Mouse (Mus musculus) kidney, embryonic 15.5 days (tissue): ENCODE data around the gene Atp11c. TPM values are rescaled to one million over a fixed set of nuclear protein-coding genes. Genes with fewer than 3 reads are reported as not detected.

ENCODE experiments used
- ATAC-seq: fragments of 200-750 bp; cut with Nextera tagmentation; replicated peaks from 2 replicates; pipeline ENCODE4 v1.8.0; 2017; ENCODE audit warnings: moderate TSS enrichment; ENCODE audit not compliant: low FRiP score
- H3K27ac ChIP-seq: fragments of 300-500 bp; sonication (generic); 2 replicates; pipeline ENCODE4 v1.5.1; 2015; ENCODE audit warnings: mild to moderate bottlenecking, inconsistent platforms
- H3K27me3 ChIP-seq: fragments of 300-500 bp; sonication (generic); 2 replicates; pipeline ENCODE4 v1.6.1; 2015; ENCODE audit warnings: inconsistent platforms
- H3K36me3 ChIP-seq: fragments of 300-500 bp; sonication (generic); 2 replicates; pipeline ENCODE4 v1.6.1; 2015; ENCODE audit warnings: inconsistent platforms
- H3K4me1 ChIP-seq: fragments of 300-500 bp; sonication (generic); 2 replicates; pipeline ENCODE4 v1.6.1; 2015; ENCODE audit warnings: inconsistent platforms
- H3K4me2 ChIP-seq: fragments of 300-500 bp; sonication (generic); 2 replicates; pipeline ENCODE4 v1.6.1; 2015; ENCODE audit warnings: moderate library complexity, mild to moderate bottlenecking, inconsistent platforms
- H3K4me3 ChIP-seq: fragments of 300-500 bp; sonication (generic); replicated peaks from 2 replicates; pipeline ENCODE4 v1.5.1; 2015; ENCODE audit warnings: mild to moderate bottlenecking, inconsistent platforms
- H3K9ac ChIP-seq: fragments of 300-500 bp; sonication (generic); 2 replicates; pipeline ENCODE4 v1.6.1; 2015; ENCODE audit warnings: mild to moderate bottlenecking, inconsistent platforms
- H3K9me3 ChIP-seq: fragments of 300-500 bp; sonication (generic); replicated peaks from 2 replicates; pipeline ENCODE4 v1.6.1; 2016; ENCODE audit warnings: inconsistent platforms
- WGBS: fragments of 180-500 bp; shearing (Covaris S2); methylation state at CpG from one replicate; pipeline ENCODE4 v1.1.7; 2015; ENCODE audit warnings: mixed read lengths; 5-methylcytosine and 5-hydroxymethylcytosine counted together
- polyA plus RNA-seq: library from polyadenylated mRNA; unstranded; fragments of >200 nt; fragmentation: Nextera tagmentation; extraction: Ambion mirVana; gene quantifications from 2 replicates; pipeline ENCODE4 v1.2.1, GENCODE M21; 2015

Gene Atp11c
- polyA plus RNA-seq, 1 experiment from 2014 or later, result 10.1 TPM

DNA sequence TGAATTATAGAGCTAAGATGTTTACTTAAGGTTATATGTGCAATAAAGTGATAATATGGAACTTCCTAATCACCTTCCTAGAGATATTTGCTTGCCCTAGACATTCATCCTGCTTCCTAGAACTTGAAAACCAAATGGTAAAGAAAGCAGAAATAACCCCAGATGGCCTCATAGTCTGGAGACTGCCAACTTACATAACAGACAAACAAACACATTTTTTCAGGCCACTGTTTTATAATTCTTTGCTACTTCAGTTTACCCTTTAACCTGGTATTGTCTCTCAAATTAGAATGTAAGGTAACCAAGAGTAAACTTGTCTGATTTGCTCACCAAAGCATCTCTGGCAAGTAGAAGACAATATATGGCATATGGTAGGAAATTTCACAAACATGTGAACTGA, 212.1 kb downstream of the Atp11c start:
- Histone ChIP-seq H3K36me3 (no peaks in the 10 kb centered on the region), H3K4me2 (no peak overlapping the region), H3K4me3 (no peak overlapping the region), H3K9ac (no peak overlapping the region), H3K27me3 (no peaks in the 10 kb centered on the region), H3K4me1 (no peaks in the 10 kb centered on the region), H3K9me3 (no peaks in the 10 kb centered on the region), H3K27ac (no peak overlapping the region)
- no peak for ATAC-seq

DNA sequence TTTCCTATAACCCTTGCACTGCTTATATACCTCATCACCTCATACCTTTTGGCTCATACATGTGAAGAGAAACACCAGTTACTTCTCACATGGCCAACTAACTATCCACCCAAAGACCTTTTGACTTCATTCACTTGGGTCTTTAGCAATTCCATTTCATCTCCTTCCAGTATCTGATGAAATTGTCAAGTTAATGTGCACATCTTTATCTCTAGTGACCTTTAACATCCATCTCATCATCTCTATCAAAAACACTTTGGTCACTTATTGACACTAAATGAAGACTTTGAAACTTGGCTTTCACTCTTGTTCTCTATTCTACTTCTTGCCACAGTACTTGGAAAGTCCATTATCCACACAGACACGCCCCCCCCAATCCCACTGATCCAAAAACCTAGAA, 243.8 kb downstream of the Atp11c start:
- Histone ChIP-seq H3K9me3 (no peaks in the 10 kb centered on the region), H3K4me3 (no peak overlapping the region), H3K9ac (no peak overlapping the region), H3K27ac (no peak overlapping the region), H3K27me3 (no peaks in the 10 kb centered on the region), H3K4me1 (no peaks in the 10 kb centered on the region), H3K4me2 (no peak overlapping the region), H3K36me3 (no peaks in the 10 kb centered on the region)
- no peak for ATAC-seq
- WGBS, result 80% methylated on average over 1 of the region's 1 CpGs

GRCm38 (mm10) chrX:60345447-60345846, 247.1 kb downstream of the Atp11c start:
- Histone ChIP-seq H3K9me3 (no peaks in the 10 kb centered on the region), H3K27me3 (no peaks in the 10 kb centered on the region), H3K36me3 (no peaks in the 10 kb centered on the region), H3K4me1 (no peaks in the 10 kb centered on the region), H3K4me3 (no peak overlapping the region), H3K9ac (no peak overlapping the region), H3K27ac (no peak overlapping the region), H3K4me2 (no peak overlapping the region)
- no peak for ATAC-seq

- no peak overlapping the region for H3K9ac ChIP-seq
- WGBS, result 75% methylated on average over 4 of the region's 4 CpGs
- no peak overlapping the region for H3K27ac ChIP-seq
Measured at GRCm38 (mm10) chrX:60344991-60345390, 247.5 kb downstream of the Atp11c start.

GRCm38 (mm10) chrX:60329735-60330134, 262.8 kb downstream of the Atp11c start:
- no peak overlapping the region for H3K4me2 ChIP-seq
- H3K4me1 ChIP-seq, result no peaks in the 10 kb centered on the region
- 92% methylated on average over 3 of the region's 3 CpGs for WGBS
- H3K9me3 ChIP-seq, result no peaks in the 10 kb centered on the region
- no peaks in the 10 kb centered on the region for H3K27me3 ChIP-seq
- no peak overlapping the region for H3K9ac ChIP-seq
- no peaks in the 10 kb centered on the region for H3K36me3 ChIP-seq
- ATAC-seq, result no peak
- H3K4me3 ChIP-seq, result no peak overlapping the region
- no peak overlapping the region for H3K27ac ChIP-seq

More at GRCm38 (mm10) chrX:60344991-60345390, 247.5 kb downstream of the Atp11c start:
- no peak overlapping the region for H3K4me2 ChIP-seq
- H3K36me3 ChIP-seq, result no peaks in the 10 kb centered on the region
- no peaks in the 10 kb centered on the region for H3K27me3 ChIP-seq
- no peak for ATAC-seq
- H3K4me3 ChIP-seq, result no peak overlapping the region
- H3K4me1 ChIP-seq, result no peaks in the 10 kb centered on the region
- H3K9me3 ChIP-seq, result no peaks in the 10 kb centered on the region

GRCm38 (mm10) chrX:60321321-60321720, 271.2 kb downstream of the Atp11c start:
- no peaks in the 10 kb centered on the region for H3K36me3 ChIP-seq
- H3K4me1 ChIP-seq, result no peaks in the 10 kb centered on the region

GRCm38 (mm10) chrX:60317661-60318060, 274.8 kb downstream of the Atp11c start:
- H3K9ac ChIP-seq, result no peak overlapping the region
- 89% methylated on average over 3 of the region's 3 CpGs for WGBS
- no peak for ATAC-seq

More at GRCm38 (mm10) chrX:60321321-60321720, 271.2 kb downstream of the Atp11c start:
- Histone ChIP-seq H3K27ac (no peak overlapping the region), H3K4me2 (no peak overlapping the region), H3K9me3 (no peaks in the 10 kb centered on the region), H3K4me3 (no peak overlapping the region), H3K27me3 (no peaks in the 10 kb centered on the region), H3K9ac (no peak overlapping the region)
- WGBS, result 76% methylated on average over 4 of the region's 4 CpGs
- ATAC-seq, result no peak

GRCm38 (mm10) chrX:60292335-60292734, 300.2 kb downstream of the Atp11c start:
- no peak overlapping the region for H3K4me2 ChIP-seq
- H3K9ac ChIP-seq, result no peak overlapping the region
- WGBS, result 79% methylated on average over 2 of the region's 2 CpGs
- ATAC-seq, result no peak
- H3K4me3 ChIP-seq, result no peak overlapping the region
- no peak overlapping the region for H3K27ac ChIP-seq
- H3K36me3 ChIP-seq, result no peaks in the 10 kb centered on the region
- H3K9me3 ChIP-seq, result no peaks in the 10 kb centered on the region
- H3K4me1 ChIP-seq, result no peaks in the 10 kb centered on the region
- H3K27me3 ChIP-seq, result no peaks in the 10 kb centered on the region

More at GRCm38 (mm10) chrX:60317661-60318060, 274.8 kb downstream of the Atp11c start:
- no peaks in the 10 kb centered on the region for H3K27me3 ChIP-seq
- no peak overlapping the region for H3K4me3 ChIP-seq
- H3K4me2 ChIP-seq, result no peak overlapping the region
- H3K4me1 ChIP-seq, result no peaks in the 10 kb centered on the region
- H3K27ac ChIP-seq, result no peak overlapping the region
- H3K9me3 ChIP-seq, result no peaks in the 10 kb centered on the region
- no peaks in the 10 kb centered on the region for H3K36me3 ChIP-seq

- Histone ChIP-seq H3K27ac (no peak overlapping the region), H3K4me1 (no peaks in the 10 kb centered on the region), H3K27me3 (no peaks in the 10 kb centered on the region), H3K4me2 (no peak overlapping the region), H3K9ac (no peak overlapping the region), H3K4me3 (no peak overlapping the region), H3K36me3 (no peaks in the 10 kb centered on the region), H3K9me3 (no peaks in the 10 kb centered on the region)
- no peak for ATAC-seq
Measured at GRCm38 (mm10) chrX:60255346-60255745, 337.2 kb downstream of the Atp11c start.

DNA sequence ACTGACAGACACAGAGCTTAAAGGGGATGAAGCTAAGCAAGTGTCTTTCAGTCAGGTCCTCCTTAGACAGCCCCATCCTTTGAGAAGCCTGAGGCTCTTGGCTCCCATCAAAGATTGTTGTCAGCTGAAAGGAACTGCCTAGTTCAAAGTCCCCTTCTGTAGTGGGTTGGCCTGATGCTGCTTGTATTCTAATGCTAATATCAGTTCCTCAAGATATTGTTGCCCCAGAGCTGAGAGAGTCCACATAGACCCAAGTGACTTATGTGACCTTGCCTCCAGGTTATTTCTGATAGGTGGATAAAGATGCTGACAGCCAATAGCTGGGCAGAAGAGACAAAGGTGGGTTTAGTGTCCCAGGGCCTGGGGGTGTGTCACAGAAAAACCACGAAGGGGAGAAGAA, 404.8 kb downstream of the Atp11c start:
- H3K27ac ChIP-seq, result no peak overlapping the region
- H3K4me1 ChIP-seq, result no peaks in the 10 kb centered on the region
- 28% methylated on average over 1 of the region's 1 CpGs for WGBS
- no peak overlapping the region for H3K4me3 ChIP-seq
- no peak for ATAC-seq
- no peak overlapping the region for H3K4me2 ChIP-seq
- no peaks in the 10 kb centered on the region for H3K9me3 ChIP-seq
- no peak overlapping the region for H3K9ac ChIP-seq
- H3K27me3 ChIP-seq, result no peaks in the 10 kb centered on the region
- no peaks in the 10 kb centered on the region for H3K36me3 ChIP-seq

DNA sequence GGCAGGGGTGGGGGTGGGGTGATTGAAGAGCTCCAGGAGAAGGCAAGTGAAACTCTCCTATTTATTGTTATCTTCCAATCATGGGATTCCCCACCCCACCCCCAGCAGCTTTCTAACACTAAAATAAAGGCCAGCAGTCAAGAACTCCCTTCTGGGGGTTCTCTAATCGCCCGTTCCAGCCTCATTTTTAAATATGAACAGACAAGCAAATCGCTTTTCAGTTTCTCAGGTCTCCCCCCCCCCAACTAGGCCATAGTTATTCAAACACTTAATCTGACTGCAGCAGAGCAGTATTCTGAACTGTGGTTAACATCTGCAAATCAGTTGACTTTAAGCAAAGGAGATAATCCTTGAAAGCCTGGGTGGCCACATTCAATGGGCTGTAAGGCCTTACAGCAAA, 409.9 kb downstream of the Atp11c start:
- Histone ChIP-seq H3K4me1 (no peaks in the 10 kb centered on the region), H3K27ac (no peak overlapping the region), H3K36me3 (no peaks in the 10 kb centered on the region), H3K27me3 (0 out of 2 replicates have a peak, but pooled peaks cover 5% of the 10 kb centered on the region), H3K9ac (no peak overlapping the region), H3K4me3 (no peak overlapping the region), H3K9me3 (no peaks in the 10 kb centered on the region), H3K4me2 (no peak overlapping the region)
- 52% methylated on average over 3 of the region's 3 CpGs for WGBS
- no peak for ATAC-seq

GRCm38 (mm10) chrX:60178744-60179458, 413.6 kb downstream of the Atp11c start, which contains the start of gene Mcf2:
Mcf2 (minus strand) TSS chrX:60179089.
- peak; percentile 86 for ATAC-seq
- Histone ChIP-seq H3K9ac (no peak within 1 kb of the TSS), H3K36me3 (no peaks in the 10 kb centered on the region), H3K27me3 (peaks cover 10% of the 10 kb centered on the region; the same call in 1 of the 2 replicates), H3K4me2 (peak within 1 kb of the TSS; percentile 74), H3K4me1 (no peaks in the 10 kb centered on the region), H3K27ac (no peak within 1 kb of the TSS), H3K9me3 (no peaks in the 10 kb centered on the region), H3K4me3 (peak within 1 kb of the TSS; percentile 41)
- WGBS, result 20% methylated on average over 27 of the region's 28 CpGs
